Mouse (Mus musculus): Measurements from ENCODE around the gene C1qbp.

- no peak for TF ChIP-seq CTCF (IDR thresholded peaks at IDR 0.05; ENCODE audit: low read depth)
- no peak for TF ChIP-seq EP300 (IDR thresholded peaks at IDR 0.05; ENCODE audit: low read depth)
Measured at GRCm38 (mm10) chr11:70969821-70970559, 12.8 kb downstream of the C1qbp start, which contains the start of the genes Nup88 and Rpain.
